Mouse (Mus musculus): Measurements from ENCODE around the gene S100pbp. TPM values are rescaled to one million over a fixed set of nuclear protein-coding genes. Genes with fewer than 3 reads are reported as not detected.

Gene S100pbp
- polyA plus RNA-seq, 1 experiment from 2014 or later: 17.2 TPM

Other genes with a start within 250 kb of the S100pbp start
- 9.8 and 10.3 TPM in 2 replicates for gene Azin2, start 227.3 kb downstream of the S100pbp start, polyA plus RNA-seq (2015; fragmentation: Nextera tagmentation; extraction: Ambion mirVana)
- gene Ak2, start 197.8 kb downstream of the S100pbp start, polyA plus RNA-seq (2015; fragmentation: Nextera tagmentation; extraction: Ambion mirVana): 96.9 and 103 TPM in 2 replicates
- 21.0 and 26.5 TPM in 2 replicates for gene Rnf19b, start 131.5 kb downstream of the S100pbp start, polyA plus RNA-seq (2015; fragmentation: Nextera tagmentation; extraction: Ambion mirVana)
- not detected in 2 replicates for gene Tmem54, start 84.2 kb downstream of the S100pbp start, polyA plus RNA-seq (2015; fragmentation: Nextera tagmentation; extraction: Ambion mirVana)
- 57.9 and 63.4 TPM in 2 replicates for gene Hpca, start 67.7 kb downstream of the S100pbp start, polyA plus RNA-seq (2015; fragmentation: Nextera tagmentation; extraction: Ambion mirVana)
- gene Fndc5, start 52.7 kb downstream of the S100pbp start, polyA plus RNA-seq (2015; fragmentation: Nextera tagmentation; extraction: Ambion mirVana): 2.5 and 2.8 TPM in 2 replicates
- gene Yars, start within 50 bp of the S100pbp start, polyA plus RNA-seq (2015; fragmentation: Nextera tagmentation; extraction: Ambion mirVana): 116 and 122 TPM in 2 replicates
- 3.8 and 4.7 TPM in 2 replicates for gene C77080, start 71.7 kb upstream of the S100pbp start, polyA plus RNA-seq (2015; fragmentation: Nextera tagmentation; extraction: Ambion mirVana)
- gene Sync, start 97.9 kb upstream of the S100pbp start, polyA plus RNA-seq (2015; fragmentation: Nextera tagmentation; extraction: Ambion mirVana): 0.31 and 0.38 TPM in 2 replicates
- gene Rbbp4, start 145.6 kb upstream of the S100pbp start, polyA plus RNA-seq (2015; fragmentation: Nextera tagmentation; extraction: Ambion mirVana): 388 and 437 TPM in 2 replicates
- 25.8 and 26.0 TPM in 2 replicates for gene Zbtb8os, start 146.0 kb upstream of the S100pbp start, polyA plus RNA-seq (2015; fragmentation: Nextera tagmentation; extraction: Ambion mirVana)
- 17.8 and 18.6 TPM in 2 replicates for gene Zbtb8a, start 188.4 kb upstream of the S100pbp start, polyA plus RNA-seq (2015; fragmentation: Nextera tagmentation; extraction: Ambion mirVana)

Measured in forebrain, embryonic 16.5 days (tissue).